Mouse (Mus musculus) A20 (cell line): Measurements from ENCODE around the gene Fbn1.

ENCODE experiments used
- DNase-seq: peaks from one replicate; pipeline ENCODE4 v3.0.0-alpha.2; 2011; ENCODE audit warnings: low read depth, low spot score

The Fbn1 gene

GRCm38 (mm10) chr2:125340381-125340780, 167.4 kb downstream of the Fbn1 start:
- DNase-seq = no peak

- DNase-seq = no peak
Observed at GRCm38 (mm10) chr2:125337239-125337638, 170.6 kb downstream of the Fbn1 start.

GRCm38 (mm10) chr2:125335206-125335605, 172.6 kb downstream of the Fbn1 start:
- DNase-seq = no peak

- DNase-seq = peak; percentile 3
Observed at GRCm38 (mm10) chr2:125334163-125334562, 173.6 kb downstream of the Fbn1 start.

DNA sequence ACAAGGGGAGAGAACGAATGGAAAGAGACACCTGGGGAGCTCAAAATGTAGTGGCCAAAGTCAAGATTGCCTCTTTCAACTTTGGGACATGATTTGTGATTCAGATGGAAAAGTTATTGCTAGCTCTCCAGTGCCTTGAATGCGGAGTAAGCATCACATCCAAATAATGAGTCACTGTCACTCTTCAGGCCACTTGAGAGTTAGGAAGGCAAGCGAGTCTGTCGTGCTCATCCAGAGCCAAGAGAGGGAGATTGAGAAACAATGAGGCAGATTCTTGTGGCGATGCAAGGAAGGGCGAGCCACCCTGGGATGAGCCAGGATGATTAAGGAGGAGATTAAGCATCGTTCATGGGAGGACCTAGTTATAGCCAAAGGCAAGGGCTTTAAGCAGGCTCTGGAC, 176.2 kb downstream of the Fbn1 start:
- no peak for DNase-seq

DNA sequence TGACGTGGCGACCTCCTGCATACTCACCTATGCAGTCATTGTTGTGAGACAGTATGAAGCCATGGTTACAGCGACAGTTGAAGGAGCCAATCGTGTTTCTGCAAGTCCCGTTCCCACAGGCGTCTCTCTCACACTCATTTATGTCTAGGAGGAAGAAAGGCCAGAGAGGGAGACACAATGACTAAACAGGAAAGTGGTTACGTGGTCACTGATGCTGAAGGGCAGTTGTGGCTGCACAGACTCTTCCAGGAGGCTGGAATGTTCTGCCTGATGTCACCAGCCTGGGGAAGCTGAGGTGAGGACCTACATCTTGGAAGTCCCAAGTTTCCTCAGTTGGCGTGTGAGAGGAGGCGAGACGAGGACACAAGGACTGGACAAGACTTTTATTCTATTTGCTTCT, 177.3 kb downstream of the Fbn1 start:
- DNase-seq = no peak

- no peak for DNase-seq
Observed at GRCm38 (mm10) chr2:125325125-125325855, 182.5 kb downstream of the Fbn1 start.

DNA sequence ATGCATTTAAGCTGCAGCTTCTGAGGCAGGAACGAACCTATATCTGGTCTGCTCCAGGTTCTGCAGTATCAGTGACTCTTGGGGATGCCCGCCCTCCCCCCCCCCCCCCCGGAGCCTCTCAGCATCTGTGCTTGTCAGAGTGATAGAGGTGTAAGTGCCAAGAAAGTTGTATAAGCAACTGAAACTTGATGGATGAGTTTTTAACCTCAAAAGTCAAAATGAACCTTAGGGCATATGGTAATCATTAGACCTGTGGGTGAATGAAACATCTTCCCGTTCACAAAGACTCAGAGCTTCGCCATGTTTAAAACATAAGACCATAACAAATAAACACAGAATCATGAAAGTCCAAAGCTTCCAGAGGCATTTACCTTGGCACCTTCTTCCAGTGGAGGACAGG, 183.3 kb downstream of the Fbn1 start:
- no peak for DNase-seq

DNA sequence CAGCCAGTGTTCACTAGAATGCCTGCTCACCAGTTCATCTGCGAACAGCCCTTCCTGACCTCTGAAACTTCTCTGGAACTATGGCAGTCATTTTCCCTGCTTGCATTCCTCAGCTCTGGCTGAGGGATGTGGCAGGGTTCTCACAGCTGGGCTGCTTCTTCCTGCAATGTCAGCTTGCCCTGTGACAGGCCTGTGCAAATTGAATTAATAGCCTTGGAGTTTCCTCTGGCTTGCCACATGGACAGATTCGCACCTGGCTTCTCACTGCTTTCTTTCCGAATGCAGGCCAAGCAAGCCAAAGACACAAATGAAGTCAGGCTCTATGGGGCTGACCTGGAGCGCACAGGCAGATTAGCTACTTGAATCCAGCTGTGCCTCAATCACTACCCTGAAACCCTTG, 184.4 kb downstream of the Fbn1 start:
- no peak for DNase-seq

GRCm38 (mm10) chr2:125322581-125322980, 185.2 kb downstream of the Fbn1 start:
- DNase-seq = no peak

GRCm38 (mm10) chr2:125321071-125321470, 186.7 kb downstream of the Fbn1 start:
- DNase-seq = no peak

GRCm38 (mm10) chr2:125319651-125320050, 188.1 kb downstream of the Fbn1 start:
- DNase-seq = no peak

DNA sequence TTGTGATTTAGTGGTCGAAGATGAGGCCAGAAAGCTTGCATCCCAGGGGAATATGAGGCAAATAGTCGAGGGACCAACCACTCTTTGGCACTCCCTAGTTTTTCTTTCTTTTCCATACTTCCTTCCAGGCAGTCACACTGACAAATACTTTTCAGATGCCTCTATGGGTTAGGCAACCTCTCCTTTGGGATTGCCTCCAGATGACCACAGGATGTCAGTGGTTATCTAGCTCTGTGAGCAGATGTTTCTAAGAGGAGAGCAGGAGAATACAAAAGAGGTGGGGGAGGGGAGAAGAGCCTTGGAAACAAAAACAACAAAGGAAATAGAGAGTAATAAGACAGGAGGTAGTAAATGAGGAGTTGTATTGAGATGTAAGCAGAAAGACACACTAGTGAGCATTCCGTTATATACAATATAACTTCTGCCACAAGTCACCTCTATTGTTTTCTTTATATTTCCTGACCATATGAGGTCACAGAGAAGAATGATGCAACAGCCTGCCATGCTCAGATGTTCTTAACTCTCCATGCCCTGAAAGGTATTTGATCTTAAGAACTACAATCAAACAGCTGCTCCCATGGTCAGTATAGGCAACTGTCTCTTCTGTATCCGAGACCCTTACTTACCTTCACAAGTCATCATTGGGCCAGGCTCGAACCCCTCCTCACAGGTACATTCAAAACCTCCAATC, 189.3 kb downstream of the Fbn1 start:
- DNase-seq = no peak

DNA sequence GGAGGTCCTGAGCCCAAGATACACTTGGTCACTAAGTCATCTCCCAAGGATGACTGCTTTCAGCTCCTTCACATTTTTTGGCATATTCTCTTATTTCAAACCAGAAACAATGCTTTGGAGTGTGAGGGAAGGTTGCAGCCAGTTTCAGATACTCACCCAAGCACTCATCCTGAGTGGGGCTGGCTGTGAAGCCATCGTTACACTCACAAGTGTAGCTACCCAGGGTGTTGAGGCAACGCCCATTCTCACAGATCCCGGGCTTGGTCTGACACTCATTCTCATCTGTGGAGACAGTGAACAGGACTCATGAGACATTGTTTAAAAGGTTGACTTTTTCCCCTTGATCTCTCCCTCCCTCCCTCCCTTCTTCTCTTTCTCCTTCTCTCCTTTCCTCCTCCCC, 192.6 kb downstream of the Fbn1 start:
- no peak for DNase-seq

GRCm38 (mm10) chr2:125314169-125314925, 193.4 kb downstream of the Fbn1 start:
- DNase-seq = no peak

DNA sequence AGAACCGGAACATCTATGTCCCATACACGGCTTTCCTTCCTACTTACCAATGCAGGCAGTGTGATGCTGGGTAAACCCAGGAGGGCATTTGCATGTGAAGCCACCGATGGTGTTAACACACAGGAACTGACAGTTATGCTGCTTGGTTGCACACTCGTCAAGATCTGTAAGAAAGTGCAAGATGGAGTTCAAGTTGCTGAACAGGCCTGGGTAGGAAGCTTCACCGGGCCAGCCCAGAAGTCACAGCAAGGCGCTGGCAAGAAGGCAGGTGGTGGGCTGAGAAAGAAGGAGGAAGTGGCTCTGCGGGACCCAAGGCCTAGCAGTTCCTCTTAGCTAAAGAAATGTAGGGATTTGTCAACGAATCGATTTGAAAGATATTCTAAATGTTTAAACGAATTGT, 198.1 kb downstream of the Fbn1 start:
- DNase-seq = peak; percentile 32

DNA sequence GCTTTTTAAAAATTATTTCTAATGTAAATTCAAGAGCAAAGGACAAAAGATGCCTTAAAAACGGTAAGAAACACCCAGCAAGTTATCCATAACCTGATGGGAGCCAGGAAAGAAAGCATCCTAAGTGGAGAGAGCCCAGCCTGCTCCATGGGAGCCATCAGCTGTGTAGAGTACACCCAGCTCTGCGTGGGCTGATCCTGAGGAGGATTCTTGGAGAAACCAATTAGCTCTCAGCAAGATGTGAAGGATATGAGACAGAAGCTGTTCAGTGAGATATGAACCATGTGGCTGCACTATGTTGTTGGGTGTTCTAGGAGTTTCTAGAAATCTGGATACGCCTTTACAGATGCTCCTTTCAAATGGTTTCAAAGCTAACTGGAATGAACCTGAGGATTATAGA, 202.1 kb downstream of the Fbn1 start:
- DNase-seq = no peak

DNA sequence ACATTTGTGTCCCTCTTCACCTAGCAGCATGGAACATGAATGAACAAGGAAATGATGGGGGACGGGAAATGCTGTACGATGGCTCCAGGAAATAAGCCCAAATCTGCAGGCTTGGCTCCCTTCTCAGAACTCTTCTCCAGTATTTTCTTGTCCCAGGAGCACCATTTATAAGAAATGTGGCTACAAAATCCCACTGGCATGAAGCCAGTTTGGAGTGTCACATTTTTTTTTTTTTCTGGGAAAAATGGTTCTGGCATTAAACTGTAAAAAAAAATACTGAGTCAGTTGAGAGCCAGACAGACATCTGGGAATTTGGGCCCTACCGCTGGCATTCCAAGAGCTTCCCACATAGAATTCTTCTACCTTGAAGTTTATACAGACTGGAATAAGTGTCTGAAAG, 203.0 kb downstream of the Fbn1 start:
- DNase-seq = no peak

- peak; percentile 28 for DNase-seq
Observed at GRCm38 (mm10) chr2:125303764-125304384, 203.9 kb downstream of the Fbn1 start.

- DNase-seq = no peak
Observed at GRCm38 (mm10) chr2:125302625-125302924, 205.2 kb downstream of the Fbn1 start.

DNA sequence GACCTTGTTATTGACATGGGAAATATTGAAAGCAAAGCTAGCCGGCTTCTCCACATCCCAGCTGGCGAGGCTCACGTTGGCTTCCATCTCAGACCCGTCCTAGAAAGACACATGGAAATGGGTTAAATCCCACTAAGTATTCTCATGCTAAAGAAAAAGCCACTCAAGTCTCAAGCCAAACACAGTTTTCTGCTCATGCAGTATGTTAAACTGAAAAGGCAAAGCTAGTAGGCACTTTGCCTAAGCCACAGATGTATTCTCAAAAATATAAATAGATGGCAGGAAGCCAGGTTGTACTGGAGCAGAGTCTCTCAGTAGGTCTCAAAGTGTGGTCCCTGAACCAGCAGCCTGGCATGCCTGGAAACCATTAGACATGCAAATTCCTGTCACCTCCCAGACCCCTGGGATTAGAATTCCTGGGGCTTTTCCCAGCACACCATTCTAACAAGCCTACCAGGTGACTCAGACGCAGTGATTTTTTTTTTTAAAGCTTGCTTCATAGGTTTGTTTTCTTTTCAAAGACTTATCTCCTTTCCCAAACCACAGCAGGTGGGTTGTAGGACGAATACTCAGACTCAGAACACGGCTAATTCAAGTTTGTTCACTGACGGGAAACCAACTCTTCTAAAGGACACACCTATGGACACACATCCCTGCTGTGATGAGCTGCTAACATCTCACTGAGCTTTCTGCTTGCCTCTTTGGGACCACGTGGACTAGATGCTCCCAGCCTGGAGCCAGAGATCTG, 205.7 kb downstream of the Fbn1 start:
- no peak for DNase-seq

DNA sequence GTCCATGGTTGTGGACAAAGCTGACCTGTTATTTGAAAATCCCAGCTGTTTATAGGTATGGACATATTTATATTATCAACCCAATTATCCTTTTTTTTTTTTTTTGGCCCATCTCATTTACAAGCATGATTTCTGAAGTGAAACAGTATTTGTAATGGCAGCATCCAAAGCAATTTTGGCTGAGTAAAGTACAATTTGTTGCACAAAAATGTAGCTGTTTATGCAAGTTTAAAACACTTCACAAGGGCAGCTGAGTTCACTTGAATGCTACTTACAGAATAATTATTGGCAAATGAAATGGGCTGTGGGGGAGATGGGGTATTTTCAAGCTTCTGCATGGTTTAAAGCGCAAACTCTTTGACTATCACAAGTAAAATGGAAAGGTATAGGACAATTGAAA, 209.0 kb downstream of the Fbn1 start:
- DNase-seq = no peak
